Mouse (Mus musculus): ENCODE data around the gene Flywch1. TPM values are rescaled to one million over a fixed set of nuclear protein-coding genes. Genes with fewer than 3 reads are reported as not detected.
A peak's percentile ranks its signal among the peaks of the same experiment; 100 is the strongest.

Flywch1 gene
- polyA plus RNA-seq, 1 experiment from 2014 or later: 73.4 TPM

GRCm38 (mm10) chr17:23705525-23706104 lies 65.8 kb downstream of the Flywch1 start:
- Histone ChIP-seq H3K27me3 (ENCODE audit: insufficient read depth, low read length) (no peaks in the 10 kb centered on the region), H3K9ac (no peak overlapping the region), H3K4me2 (no peak overlapping the region), H3K9me3 (ENCODE audit: low read depth, low read length) (no peaks in the 10 kb centered on the region), H3K27ac (ENCODE audit: low read depth) (no peak overlapping the region), H3K4me3 (ENCODE audit: low read depth, low read length) (no peak overlapping the region), H3K36me3 (ENCODE audit: insufficient read depth) (no peaks in the 10 kb centered on the region), H3K4me1 (ENCODE audit: insufficient read depth) (no peaks in the 10 kb centered on the region)
- no peak for DNase-seq
- 74% methylated on average over 7 of the region's 7 CpGs for WGBS
- no peak for TF ChIP-seq CTCF (IDR thresholded peaks at IDR 0.05; ENCODE audit: low read depth)
- peak; percentile 10; the same call in 1 of the 2 replicates for ATAC-seq (ENCODE audit: insufficient read depth)

GRCm38 (mm10) chr17:23704741-23705140 lies 66.7 kb downstream of the Flywch1 start:
- Histone ChIP-seq H3K27me3 (ENCODE audit: insufficient read depth, low read length) (peaks cover 3% of the 10 kb centered on the region), H3K9ac (no peak overlapping the region), H3K36me3 (ENCODE audit: insufficient read depth) (no peaks in the 10 kb centered on the region), H3K4me2 (no peak overlapping the region), H3K4me1 (ENCODE audit: insufficient read depth) (no peaks in the 10 kb centered on the region), H3K9me3 (ENCODE audit: low read depth, low read length) (no peaks in the 10 kb centered on the region), H3K27ac (ENCODE audit: low read depth) (no peak overlapping the region), H3K4me3 (ENCODE audit: low read depth, low read length) (no peak overlapping the region)
- 33% methylated on average over 7 of the region's 7 CpGs for WGBS
- DNase-seq (no peak), ATAC-seq (ENCODE audit: insufficient read depth) (no peak)
- no peak for TF ChIP-seq CTCF (IDR thresholded peaks at IDR 0.05; ENCODE audit: low read depth)

- Histone ChIP-seq H3K27ac (ENCODE audit: low read depth) (no peak overlapping the region), H3K4me3 (ENCODE audit: low read depth, low read length) (no peak overlapping the region), H3K36me3 (ENCODE audit: insufficient read depth) (no peaks in the 10 kb centered on the region), H3K4me2 (no peak overlapping the region), H3K27me3 (ENCODE audit: insufficient read depth, low read length) (peaks cover 11% of the 10 kb centered on the region), H3K9ac (no peak overlapping the region), H3K9me3 (ENCODE audit: low read depth, low read length) (no peaks in the 10 kb centered on the region), H3K4me1 (ENCODE audit: insufficient read depth) (no peaks in the 10 kb centered on the region)
- no peak for ATAC-seq (ENCODE audit: insufficient read depth)
- WGBS: 81% methylated on average over 9 of the region's 9 CpGs
- DNase-seq: no peak
- TF ChIP-seq CTCF (IDR thresholded peaks at IDR 0.05; ENCODE audit: low read depth): no peak
These were observed 68.1 kb downstream of the Flywch1 start for GRCm38 (mm10) chr17:23703301-23703700.

Other genes with a start within 250 kb of the Flywch1 start
- gene Zfp213, start 207.4 kb downstream of the Flywch1 start, polyA plus RNA-seq (2014; fragmentation: Nextera tagmentation; extraction: Ambion mirVana): 21.8 and 24.7 TPM in 2 replicates
- gene Zfp13, start 172.1 kb downstream of the Flywch1 start, polyA plus RNA-seq (2014; fragmentation: Nextera tagmentation; extraction: Ambion mirVana): 12.3 and 15.6 TPM in 2 replicates
- gene Zscan10, start 170.7 kb downstream of the Flywch1 start, polyA plus RNA-seq (2014; fragmentation: Nextera tagmentation; extraction: Ambion mirVana): 0.53 and 0.74 TPM in 2 replicates
- 0.31 and 0.86 TPM in 2 replicates for gene Mmp25, start 126.3 kb downstream of the Flywch1 start, polyA plus RNA-seq (2014; fragmentation: Nextera tagmentation; extraction: Ambion mirVana)
- gene Bicdl2, start 111.1 kb downstream of the Flywch1 start, polyA plus RNA-seq (2014; fragmentation: Nextera tagmentation; extraction: Ambion mirVana): 1.3 and 1.9 TPM in 2 replicates
- 63.8 and 71.1 TPM in 2 replicates for gene Hcfc1r1, start 98.0 kb downstream of the Flywch1 start, polyA plus RNA-seq (2014; fragmentation: Nextera tagmentation; extraction: Ambion mirVana)
- 47.4 and 49.6 TPM in 2 replicates for gene Thoc6, start 97.7 kb downstream of the Flywch1 start, polyA plus RNA-seq (2014; fragmentation: Nextera tagmentation; extraction: Ambion mirVana)
- gene Tnfrsf12a, start 94.1 kb downstream of the Flywch1 start, polyA plus RNA-seq (2014; fragmentation: Nextera tagmentation; extraction: Ambion mirVana): 21.6 and 24.0 TPM in 2 replicates
- gene Cldn6, start 92.4 kb downstream of the Flywch1 start, polyA plus RNA-seq (2014; fragmentation: Nextera tagmentation; extraction: Ambion mirVana): 207 and 219 TPM in 2 replicates
- gene Cldn9, start 87.6 kb downstream of the Flywch1 start, polyA plus RNA-seq (2014; fragmentation: Nextera tagmentation; extraction: Ambion mirVana): 5.1 and 6.2 TPM in 2 replicates
- 0.17 TPM in 1 of 2 replicates, not detected in the other for gene 1520401A03Rik, start 48.8 kb downstream of the Flywch1 start, polyA plus RNA-seq (2014; fragmentation: Nextera tagmentation; extraction: Ambion mirVana)
- gene Pkmyt1, start 45.3 kb downstream of the Flywch1 start, polyA plus RNA-seq (2014; fragmentation: Nextera tagmentation; extraction: Ambion mirVana): 68.4 and 79.0 TPM in 2 replicates
- 35.8 TPM in 2 replicates for gene Paqr4, start 30.7 kb downstream of the Flywch1 start, polyA plus RNA-seq (2014; fragmentation: Nextera tagmentation; extraction: Ambion mirVana)
- not detected in 2 replicates for gene Kremen2, start 25.8 kb downstream of the Flywch1 start, polyA plus RNA-seq (2014; fragmentation: Nextera tagmentation; extraction: Ambion mirVana)
- gene Flywch2, start 14.5 kb upstream of the Flywch1 start, polyA plus RNA-seq (2014; fragmentation: Nextera tagmentation; extraction: Ambion mirVana): 28.4 and 29.3 TPM in 2 replicates
- gene Srrm2, start 18.9 kb upstream of the Flywch1 start, polyA plus RNA-seq (2014; fragmentation: Nextera tagmentation; extraction: Ambion mirVana): 429 and 491 TPM in 2 replicates
- gene Elob, start 57.5 kb upstream of the Flywch1 start, polyA plus RNA-seq (2014; fragmentation: Nextera tagmentation; extraction: Ambion mirVana): 1,057 and 1,075 TPM in 2 replicates
- gene Prss33, start 64.5 kb upstream of the Flywch1 start, polyA plus RNA-seq (2014; fragmentation: Nextera tagmentation; extraction: Ambion mirVana): not detected in 2 replicates
- not detected in 2 replicates for gene Prss32, start 72.3 kb upstream of the Flywch1 start, polyA plus RNA-seq (2014; fragmentation: Nextera tagmentation; extraction: Ambion mirVana)
- gene Prss41, start 72.6 kb upstream of the Flywch1 start, polyA plus RNA-seq (2014; fragmentation: Nextera tagmentation; extraction: Ambion mirVana): 1.0 and 1.4 TPM in 2 replicates
- gene Prss21, start 96.5 kb upstream of the Flywch1 start, polyA plus RNA-seq (2014; fragmentation: Nextera tagmentation; extraction: Ambion mirVana): not detected in 2 replicates
- gene Dcpp1, start 109.3 kb upstream of the Flywch1 start, polyA plus RNA-seq (2014; fragmentation: Nextera tagmentation; extraction: Ambion mirVana): 1.0 TPM in 1 of 2 replicates, not detected in the other
- gene Dcpp2, start 109.3 kb upstream of the Flywch1 start, polyA plus RNA-seq (2014; fragmentation: Nextera tagmentation; extraction: Ambion mirVana): not detected in 2 replicates
- 2.2 TPM in 2 replicates for gene Dcpp3, start 145.9 kb upstream of the Flywch1 start, polyA plus RNA-seq (2014; fragmentation: Nextera tagmentation; extraction: Ambion mirVana)
- gene Sbp, start 170.1 kb upstream of the Flywch1 start, polyA plus RNA-seq (2014; fragmentation: Nextera tagmentation; extraction: Ambion mirVana): not detected in 2 replicates
- not detected in 2 replicates for gene Sbpl, start 183.7 kb upstream of the Flywch1 start, polyA plus RNA-seq (2014; fragmentation: Nextera tagmentation; extraction: Ambion mirVana)
- gene Prss30, start 209.0 kb upstream of the Flywch1 start, polyA plus RNA-seq (2014; fragmentation: Nextera tagmentation; extraction: Ambion mirVana): 0.20 TPM in 1 of 2 replicates, not detected in the other
- gene Prss22, start 226.5 kb upstream of the Flywch1 start, polyA plus RNA-seq (2014; fragmentation: Nextera tagmentation; extraction: Ambion mirVana): 2.1 TPM in 2 replicates

All from lung, embryonic 14.5 days (tissue).